In the genomic region with DNA sequence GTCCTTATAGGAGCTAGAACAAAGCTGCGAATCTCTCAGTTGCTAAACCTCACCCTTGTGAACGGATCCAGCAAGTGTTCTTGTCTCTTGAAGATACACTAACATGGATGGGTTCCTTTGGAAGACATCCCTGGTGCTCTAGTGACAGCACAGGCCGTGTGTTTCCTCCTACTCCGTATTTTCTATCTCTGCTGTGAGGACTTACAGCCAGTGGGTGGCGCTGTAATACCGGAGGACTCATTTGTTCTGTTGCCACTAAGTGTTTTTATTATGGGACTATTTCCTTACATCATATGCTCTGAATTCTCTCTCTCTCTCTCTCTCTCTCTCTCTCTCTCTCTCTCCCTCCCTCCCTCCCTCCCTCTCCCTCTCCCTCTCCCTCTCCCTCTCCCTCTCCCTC, we compare ENCODE assay signal across 8 mouse cellular contexts. TPM values are rescaled to one million over a fixed set of nuclear protein-coding genes. Genes with fewer than 3 reads are reported as not detected.
DNase-seq lines count a peak whose midpoint lies in the region; ATAC-seq lines count a peak whose summit lies in the region.

No protein-coding gene starts in this region.

- ATAC-seq in heart, embryonic 11.5 days (replicated peaks; ENCODE audit: insufficient number of reproducible peaks, low FRiP score, low TSS enrichment) = no peak

- no peaks in the 10 kb centered on the region for H3K9me3 ChIP-seq in heart, embryonic 11.5 days (replicated peaks; ENCODE audit: control insufficient read depth, low read length)
- H3K9me3 ChIP-seq in forebrain, embryonic 10.5 days = no peaks in the 10 kb centered on the region

- WGBS in heart, embryonic 11.5 days (ENCODE audit: insufficient replicate concordance) = 24% methylated on average over 6 of the region's 6 CpGs
- 26% methylated on average over 6 of the region's 6 CpGs for WGBS in forebrain, embryonic 10.5 days

- peak; percentile 90 for DNase-seq in heart, adult 11 months
- DNase-seq in brain, adult 2 months (ENCODE audit: low read depth, low spot score) = peak; percentile 88
- peak; percentile 68 for DNase-seq in forebrain, embryonic 10.5 days (ENCODE audit: extremely low spot score, low spot score)
- DNase-seq in heart, postnatal 4 days = peak; percentile 84
- peak; percentile 78 to 85 for DNase-seq in layer of hippocampus, postnatal 25 days (ENCODE audit: extremely low spot score in 1 of 2, low spot score in 1 of 2)
- DNase-seq in mesoderm, embryonic 11.5 days (ENCODE audit: low read depth, low spot score) = peak; percentile 72
- peak; percentile 48 for DNase-seq in skeletal muscle tissue, adult 2 months (ENCODE audit: low read depth, low spot score)

- H3K4me3 ChIP-seq in heart, embryonic 11.5 days (ENCODE audit: low read depth, low read length) = no peak overlapping the region
- no peak overlapping the region for H3K4me3 ChIP-seq in forebrain, embryonic 10.5 days

- H3K9ac ChIP-seq in heart, embryonic 11.5 days (ENCODE audit: low read depth, low read length) = no peak overlapping the region

- no peaks in the 10 kb centered on the region for H3K27me3 ChIP-seq in heart, embryonic 11.5 days (ENCODE audit: control insufficient read depth, insufficient read depth, low read length)
- no peaks in the 10 kb centered on the region for H3K27me3 ChIP-seq in forebrain, embryonic 10.5 days (ENCODE audit: poor library complexity, severe bottlenecking)

- H3K4me1 ChIP-seq in heart, embryonic 11.5 days (ENCODE audit: control insufficient read depth, insufficient read depth, low read length) = no peaks in the 10 kb centered on the region
- H3K4me1 ChIP-seq in forebrain, embryonic 10.5 days = no peaks in the 10 kb centered on the region

- no peak overlapping the region for H3K27ac ChIP-seq in heart, embryonic 11.5 days (ENCODE audit: low read depth, low read length)
- H3K27ac ChIP-seq in forebrain, embryonic 10.5 days = no peak overlapping the region

- H3K4me2 ChIP-seq in heart, embryonic 11.5 days = no peak overlapping the region

- peaks cover 2% of the 10 kb centered on the region; the same call in 1 of the 2 replicates for H3K36me3 ChIP-seq in heart, embryonic 11.5 days (ENCODE audit: control insufficient read depth, insufficient read depth, low read length)
- peaks cover 5% of the 10 kb centered on the region for H3K36me3 ChIP-seq in forebrain, embryonic 10.5 days (replicated peaks)

RNA-seq across cellular contexts. Expression of gene Frrs1, which starts 44.9 kb away (rescaled TPM):
- polyA plus RNA-seq in heart, embryonic 11.5 days (2014; fragmentation: Nextera tagmentation; extraction: Ambion mirVana) = 26.7 and 26.8 TPM in 2 replicates
- 14.7 and 16.3 TPM in 2 replicates for polyA plus RNA-seq in forebrain, embryonic 10.5 days (2016; fragmentation: Nextera tagmentation; extraction: Ambion mirVana)
- total RNA-seq in heart, postnatal 4 days (2021) = 10 to 100 TPM in 1 of 2 experiments, 1 to 10 TPM in 1; 8.0 to 11.9 TPM
- total RNA-seq in layer of hippocampus, postnatal 25 days (2021) = under 1 TPM; 0.84 to 0.89 TPM

Comparison
In these comparisons a context has a peak if more than half of its experiments do, and no peak if none do; other contexts are left out.
1. RNA of gene Frrs1, which starts 44.9 kb away (total RNA-seq): 8.0 to 11.9 TPM in heart, postnatal 4 days; 0.84 to 0.89 TPM in layer of hippocampus, postnatal 25 days; every median in the first group is over 4 times any median in the second.
2. Peak in every context shown above with its lines, with median percentiles within 50 percentile points of each other: DNase-seq.